Mouse (Mus musculus): ENCODE data around the gene Paqr4. TPM values are rescaled to one million over a fixed set of nuclear protein-coding genes. Genes with fewer than 3 reads are reported as not detected.
A peak's percentile ranks its signal among the peaks of the same experiment; 100 is the strongest.

Paqr4 gene
- total RNA-seq, 1 experiment from 2014 or later: 11.3 TPM

DNA sequence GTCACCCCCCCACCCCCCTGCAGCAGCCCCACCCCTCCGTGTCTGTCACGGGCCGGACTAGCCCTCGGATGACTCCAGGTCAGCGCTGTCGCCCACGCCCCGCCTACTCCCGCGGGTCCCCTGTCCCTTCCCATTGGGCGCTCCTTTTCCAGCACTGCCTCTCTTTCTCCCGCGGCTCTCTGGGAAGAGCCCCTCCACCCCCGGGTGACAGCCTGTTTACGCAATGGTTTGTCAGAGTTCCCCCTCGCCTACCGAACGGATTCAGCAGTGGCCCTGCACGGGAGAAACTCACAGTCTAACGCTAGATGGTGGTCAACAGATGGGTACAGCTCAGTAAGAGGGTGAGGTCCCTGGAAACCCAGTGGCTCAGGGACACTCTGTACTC lies 13.9 kb downstream of the Paqr4 start:
- peak; percentile 91 for DNase-seq

DNA sequence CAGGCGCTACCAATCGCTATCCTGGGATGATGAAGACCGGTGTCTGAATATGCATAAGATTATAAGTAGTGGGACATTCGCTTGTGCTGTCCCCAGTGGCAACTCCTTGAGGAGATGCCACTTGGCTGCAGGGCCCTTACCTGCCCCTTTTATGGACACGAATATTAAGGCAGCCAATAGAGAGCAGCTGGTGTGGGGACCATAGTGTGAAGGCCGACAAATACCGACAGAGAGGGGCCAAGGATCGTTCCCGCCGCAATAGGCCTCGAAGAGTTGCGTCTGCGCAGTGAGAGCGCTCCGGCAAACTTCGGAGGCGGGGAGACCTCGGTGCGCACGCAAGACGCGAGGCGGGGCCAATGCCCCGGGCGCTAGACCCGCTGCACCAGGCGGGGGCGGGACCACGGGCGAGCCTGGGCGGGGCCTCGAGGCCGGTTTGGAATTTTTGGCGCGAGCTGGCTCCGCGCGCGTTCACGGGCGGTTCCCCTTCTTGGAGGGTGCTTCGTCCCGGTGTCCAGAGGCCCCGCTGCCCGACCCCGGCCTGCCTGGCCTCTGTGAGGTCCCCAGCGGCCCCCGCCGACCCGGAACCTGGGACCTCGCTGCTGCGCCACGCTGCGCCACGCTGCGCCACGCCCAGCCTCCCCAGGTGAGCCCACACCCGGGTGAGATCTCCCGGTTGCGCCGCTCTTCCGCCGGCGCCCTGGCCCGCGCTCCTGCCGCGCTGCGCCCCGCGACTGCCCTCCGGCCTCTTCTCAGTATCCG lies 14.5 kb downstream of the Paqr4 start, which contains the start of gene Pkmyt1:
TSS of gene Pkmyt1 (plus strand) at position 338 of the 759 bp plus-strand sequence.
- DNase-seq: peak; percentile 98

DNA sequence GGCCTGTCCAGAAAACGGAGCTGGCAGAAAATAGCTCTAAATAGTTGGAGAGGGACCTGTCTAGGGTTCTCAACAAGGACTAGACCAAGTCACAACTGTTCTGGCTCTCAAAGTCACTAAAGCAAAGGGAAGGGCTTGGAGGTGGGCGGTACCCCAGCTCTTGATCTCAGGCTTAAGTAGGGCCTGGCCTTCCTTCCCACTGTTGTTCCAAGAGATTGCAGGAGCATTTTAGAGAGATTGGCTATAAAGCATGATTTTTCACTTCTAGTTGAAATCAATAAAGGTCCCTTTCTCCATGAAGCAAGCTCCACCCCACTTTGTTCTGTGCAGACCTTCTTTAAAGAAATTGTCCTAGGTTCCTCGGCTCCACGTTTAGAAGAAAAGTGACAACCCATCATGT lies 15.2 kb downstream of the Paqr4 start:
- DNase-seq: no peak

DNA sequence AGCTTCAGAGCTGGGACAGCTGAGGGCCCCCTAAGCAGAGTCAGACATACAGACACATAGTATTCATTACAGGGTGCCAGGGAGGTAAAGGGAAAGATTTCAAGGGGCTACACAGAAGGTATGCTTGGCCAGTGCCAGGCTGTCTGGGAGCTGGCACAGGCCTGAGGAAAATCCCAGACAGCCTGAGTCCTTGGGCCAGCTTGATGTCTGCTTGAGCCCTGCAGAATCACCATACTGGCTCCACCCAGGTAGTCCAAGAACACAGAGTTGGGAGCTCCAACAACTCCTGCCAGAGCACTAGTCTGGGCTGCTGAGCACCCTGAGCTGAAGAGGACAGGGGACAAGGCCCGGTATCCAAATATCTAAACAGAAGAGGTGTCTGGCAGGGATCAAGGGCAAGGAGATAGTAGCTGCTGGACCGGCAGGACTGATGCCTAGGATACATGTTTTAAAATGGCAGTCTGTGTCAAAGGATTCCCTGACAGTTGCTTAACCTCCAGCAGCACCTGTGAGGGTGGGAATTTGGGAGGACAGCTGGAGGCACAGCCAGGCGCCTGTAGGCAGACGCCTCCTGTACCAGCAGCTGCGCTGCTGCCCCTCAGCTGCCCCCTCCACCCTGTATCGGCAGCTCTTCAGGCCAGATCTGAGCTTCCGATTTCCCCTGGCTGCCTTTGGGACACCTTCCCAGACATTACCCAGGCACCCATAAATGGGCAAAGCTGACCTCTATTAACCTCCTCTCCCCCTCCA lies 18.1 kb downstream of the Paqr4 start, which contains the start of gene 1520401A03Rik:
TSS of gene 1520401A03Rik (minus strand) at position 408 of the 750 bp plus-strand sequence.
- DNase-seq: no peak

DNA sequence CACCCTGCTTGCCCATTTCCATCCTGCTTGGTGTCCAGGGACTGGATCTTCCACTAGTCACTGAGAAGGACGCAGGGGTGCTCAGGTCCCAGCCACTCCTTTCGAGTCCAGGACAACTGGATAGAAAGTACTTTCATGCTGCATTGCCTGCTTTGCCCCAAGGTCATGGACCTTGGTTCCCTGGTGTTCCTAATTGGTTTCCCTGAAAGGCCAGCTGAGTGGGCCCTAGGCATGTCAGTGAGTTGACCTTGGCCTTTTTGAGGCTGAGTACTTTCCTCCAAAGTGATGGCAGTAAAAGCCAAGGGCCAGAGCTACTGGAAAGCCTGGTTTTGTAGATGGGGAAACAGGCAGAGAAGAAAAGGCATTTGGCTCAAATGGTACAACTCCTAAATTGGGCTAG lies 18.8 kb downstream of the Paqr4 start:
- peak; percentile 48 for DNase-seq

DNA sequence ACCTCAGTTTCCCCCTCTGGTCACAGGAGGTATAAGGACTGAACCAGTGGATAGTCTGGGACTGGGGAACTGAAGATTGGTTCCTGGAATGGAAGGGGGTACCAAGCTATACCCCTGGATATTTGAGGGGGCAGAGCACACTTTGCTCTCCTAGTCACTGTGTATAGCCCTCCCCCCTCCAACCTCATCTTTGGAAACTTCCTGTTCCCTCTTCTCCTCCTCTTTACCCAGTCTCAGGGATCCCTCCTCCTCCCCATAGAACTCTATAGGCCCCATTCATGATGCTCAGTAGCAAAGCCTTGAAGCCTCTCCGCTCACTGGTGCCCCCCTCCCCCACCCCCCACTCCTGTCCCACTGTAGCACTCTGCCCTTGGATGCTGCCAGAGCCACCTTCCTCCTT lies 21.2 kb downstream of the Paqr4 start:
- DNase-seq: no peak

DNA sequence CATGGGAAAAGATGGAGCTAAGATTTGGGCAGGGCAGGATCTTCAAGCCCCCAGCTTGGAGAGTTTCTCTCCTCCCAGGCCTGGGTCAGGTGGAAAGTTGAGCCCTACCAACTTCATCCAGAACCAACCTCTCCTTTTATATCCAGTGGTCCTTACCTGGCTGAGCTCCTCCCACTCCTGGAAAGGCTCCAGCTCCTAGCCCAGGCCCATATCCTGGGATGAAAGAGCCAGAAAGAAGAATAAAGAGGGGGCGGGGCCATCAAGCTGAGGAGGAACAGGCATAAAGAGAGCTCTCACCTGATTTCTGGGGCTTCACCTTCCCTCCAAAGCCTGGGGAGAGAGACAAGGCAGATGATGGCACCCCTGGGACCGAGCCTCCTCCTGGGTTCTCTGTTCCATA lies 23.7 kb downstream of the Paqr4 start:
- DNase-seq: no peak

DNA sequence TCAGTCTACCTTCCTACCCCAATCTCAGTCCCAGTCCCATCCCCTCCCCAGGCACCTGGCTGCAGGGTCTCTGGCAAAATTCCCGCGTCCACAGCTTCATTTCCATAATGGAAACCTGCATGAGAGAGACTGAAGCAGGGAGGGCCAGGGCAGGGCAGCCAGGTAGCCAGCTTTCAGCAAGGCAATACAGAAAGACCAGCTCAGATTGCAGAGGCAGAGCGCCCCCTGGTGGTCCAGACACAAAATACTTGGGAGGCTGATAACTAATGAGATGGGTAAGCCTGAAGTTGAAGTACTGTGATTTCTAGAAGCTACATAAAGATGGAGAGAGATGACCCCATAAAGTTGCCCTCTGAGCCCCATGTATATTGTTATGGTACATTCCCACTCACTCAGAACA lies 34.5 kb downstream of the Paqr4 start:
- DNase-seq: peak; percentile 89

DNA sequence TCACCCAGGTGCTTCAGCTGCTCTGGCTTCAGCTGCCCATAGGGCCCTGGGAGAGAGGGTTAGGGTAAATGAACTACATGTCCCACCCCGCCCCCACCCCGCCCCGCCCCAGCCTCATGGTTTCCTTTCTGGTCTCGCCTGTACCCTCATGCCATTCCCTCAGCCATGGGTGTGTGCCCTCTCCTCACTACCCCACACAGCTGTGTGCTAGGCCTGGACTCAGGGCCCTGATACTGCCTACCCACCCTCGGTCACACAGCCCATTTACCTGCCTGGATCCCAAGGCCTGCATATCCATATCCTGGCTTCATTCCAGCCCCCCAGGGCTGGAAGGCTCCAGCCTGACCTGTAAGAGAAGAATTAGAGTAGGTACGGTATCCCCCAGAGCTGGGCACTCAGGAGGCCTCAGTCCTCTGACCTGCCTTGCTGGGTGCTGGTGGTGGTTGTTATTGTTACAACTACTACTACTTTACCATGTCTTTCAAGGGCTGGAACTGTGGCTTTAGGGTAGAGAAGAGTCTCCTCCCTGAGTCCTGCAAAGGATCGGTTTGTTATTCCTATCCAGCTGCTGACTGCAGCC lies 35.1 kb downstream of the Paqr4 start:
- DNase-seq: no peak

DNA sequence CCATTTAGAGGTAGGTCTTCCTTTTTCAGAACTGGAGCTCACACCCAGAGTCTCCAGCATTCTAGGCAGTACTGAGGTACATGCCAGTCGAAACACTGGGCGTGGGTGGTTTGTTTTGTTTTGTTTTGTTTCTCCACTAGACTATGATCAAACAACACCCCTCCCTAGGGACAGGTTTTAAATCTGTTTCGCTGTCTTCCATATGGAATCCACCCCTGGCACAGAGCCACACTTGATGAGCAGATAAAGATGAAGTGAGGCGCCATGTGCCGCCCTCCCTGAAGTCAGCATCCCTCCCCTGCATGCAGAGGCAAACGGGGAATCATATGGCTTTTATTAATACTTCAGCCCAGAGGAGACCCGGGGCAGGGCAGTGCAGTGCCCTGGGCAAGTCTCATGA lies 35.9 kb downstream of the Paqr4 start:
- DNase-seq: no peak

DNA sequence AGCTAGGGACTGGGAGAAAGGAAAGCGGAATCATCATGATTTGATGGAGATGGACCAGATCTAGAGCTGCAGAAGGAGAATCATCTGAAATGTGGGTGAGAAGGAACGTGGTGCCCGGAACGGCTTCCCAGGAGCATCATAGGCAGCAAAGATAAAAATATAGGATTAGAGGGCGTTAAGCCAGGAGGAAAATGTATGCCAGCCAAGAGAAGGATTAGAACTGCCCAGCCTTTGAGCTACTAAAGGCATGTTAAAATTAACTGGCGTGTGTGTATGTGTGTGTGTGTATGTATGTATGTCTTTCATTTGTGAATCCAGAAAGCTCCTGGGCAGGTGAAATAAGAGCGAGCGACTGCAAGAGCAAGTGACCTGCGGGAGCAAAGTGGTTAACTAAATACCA lies 37.4 kb downstream of the Paqr4 start:
- no peak for DNase-seq

DNA sequence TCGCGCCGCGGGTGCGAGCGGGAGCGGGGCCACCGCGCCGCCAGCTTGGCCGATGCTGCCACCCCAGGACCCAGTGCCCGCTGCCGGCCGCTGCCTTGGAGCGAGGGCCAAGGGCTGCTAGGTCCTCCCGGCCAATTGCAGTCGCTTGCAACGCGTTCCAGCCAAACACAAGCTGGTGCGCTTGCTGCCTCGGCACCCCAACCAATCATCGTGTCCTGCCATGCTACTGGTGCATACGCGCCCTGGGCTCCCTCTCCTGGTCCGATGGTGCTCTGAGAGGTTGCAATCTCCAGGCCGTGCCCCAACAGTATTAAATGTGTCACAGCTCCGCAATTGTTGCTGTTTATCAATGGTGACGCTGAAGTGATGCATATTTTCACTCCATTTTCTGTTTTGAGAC lies 40.6 kb downstream of the Paqr4 start:
- DNase-seq: peak; percentile 96

DNA sequence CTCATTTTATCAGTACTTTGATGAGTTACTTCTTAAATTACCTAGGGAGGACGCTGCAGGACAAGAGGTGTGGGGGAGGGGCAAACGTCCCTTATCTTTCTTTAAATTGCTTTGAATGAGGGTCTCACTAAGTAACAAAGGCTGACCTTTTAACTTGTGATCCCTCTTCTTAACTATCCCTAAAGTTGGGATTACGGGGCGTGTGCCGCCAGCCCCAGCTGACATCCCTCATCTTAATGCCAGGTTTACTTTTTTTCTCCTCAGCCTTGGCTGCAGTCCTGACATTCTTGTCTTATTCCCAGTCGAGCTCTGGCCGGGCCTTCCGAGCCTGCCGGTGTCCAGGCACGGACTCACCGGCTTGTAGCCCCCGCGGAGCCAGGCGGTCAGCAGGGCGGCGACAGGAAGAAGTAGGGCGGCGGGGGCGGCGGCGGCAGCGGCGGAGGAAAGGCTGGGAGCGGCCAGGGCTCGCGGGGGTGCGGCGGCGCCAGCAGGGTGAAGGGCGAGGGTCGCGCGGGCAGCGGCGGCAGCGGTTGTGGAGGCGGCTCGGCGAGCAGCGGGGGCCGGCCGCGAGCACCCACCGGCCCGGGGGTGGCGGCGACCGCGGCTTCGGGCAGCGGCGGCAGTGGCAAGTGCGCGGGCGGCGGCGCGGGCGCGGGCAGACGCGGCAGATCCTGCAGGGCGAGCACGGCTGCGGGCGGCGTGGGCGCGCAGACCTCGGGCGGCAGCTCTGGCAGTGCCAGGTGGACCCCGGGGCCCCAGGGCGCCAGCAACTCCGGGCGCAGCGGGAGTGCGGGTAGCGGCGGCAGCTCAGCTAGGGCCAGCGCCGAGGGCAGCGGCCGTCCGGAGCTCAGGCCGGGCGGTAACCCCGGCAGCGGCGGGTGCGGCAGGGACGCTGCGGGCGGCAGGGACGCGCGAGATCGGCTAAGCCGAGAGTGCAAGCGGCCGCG lies 41.3 kb downstream of the Paqr4 start:
- peak; percentile 60 for DNase-seq

DNA sequence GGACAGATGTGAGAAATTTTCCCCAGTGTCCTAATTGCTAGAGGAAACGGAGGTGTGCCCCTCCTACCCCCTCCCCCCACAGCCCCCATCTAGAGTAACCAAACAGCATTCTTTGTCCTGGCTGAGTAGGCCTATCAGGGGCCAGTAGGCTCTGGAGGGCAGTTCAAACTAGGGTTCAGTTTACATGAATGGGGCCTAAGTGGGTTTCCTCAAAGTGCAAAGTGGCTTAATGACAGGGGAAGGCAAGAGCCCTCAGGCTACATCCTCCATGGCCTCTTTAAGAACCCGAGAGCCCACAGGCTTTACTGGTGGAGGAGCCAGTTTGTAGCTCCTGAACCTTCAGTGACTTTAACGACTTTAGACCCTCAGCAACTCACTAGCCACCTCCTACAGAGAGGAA lies 44.9 kb downstream of the Paqr4 start:
- DNase-seq: no peak

DNA sequence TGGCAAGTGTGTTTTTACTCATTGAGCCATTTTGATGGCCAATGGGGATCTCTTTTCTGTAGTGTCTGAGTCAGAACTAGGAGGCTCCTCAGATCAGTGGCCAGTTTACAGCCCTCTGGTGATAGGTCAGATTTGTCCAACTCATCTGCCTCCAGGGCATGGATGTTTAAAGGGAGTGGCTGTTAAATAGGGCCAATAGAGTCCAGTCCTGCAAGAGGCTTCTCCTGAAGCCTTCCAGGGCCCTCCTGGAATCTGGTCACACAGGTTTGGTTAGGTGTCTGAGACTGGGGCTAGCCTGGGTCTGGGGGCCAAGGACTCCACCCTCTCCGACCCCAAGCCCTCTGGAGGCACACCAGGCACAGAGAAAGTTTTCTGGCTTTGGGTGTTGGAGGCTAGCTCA lies 46.2 kb downstream of the Paqr4 start:
- no peak for DNase-seq

Other genes starting within 250 kb of the Paqr4 start
- 9.2 and 9.9 TPM in 2 replicates for gene Zfp213, start 176.6 kb downstream of the Paqr4 start, total RNA-seq (2021)
- gene Zfp13, start 141.4 kb downstream of the Paqr4 start, total RNA-seq (2021): 8.5 and 14.6 TPM in 2 replicates
- not detected in 2 replicates for gene Zscan10, start 140.0 kb downstream of the Paqr4 start, total RNA-seq (2021)
- 0.37 and 0.53 TPM in 2 replicates for gene Mmp25, start 95.6 kb downstream of the Paqr4 start, total RNA-seq (2021)
- gene Bicdl2, start 80.4 kb downstream of the Paqr4 start, total RNA-seq (2021): not detected in 2 replicates
- gene Hcfc1r1, start 67.3 kb downstream of the Paqr4 start, total RNA-seq (2021): 158 and 163 TPM in 2 replicates
- 25.2 and 26.3 TPM in 2 replicates for gene Thoc6, start 67.0 kb downstream of the Paqr4 start, total RNA-seq (2021)
- gene Tnfrsf12a, start 63.4 kb downstream of the Paqr4 start, total RNA-seq (2021): 85.2 and 119 TPM in 2 replicates
- gene Cldn6, start 61.6 kb downstream of the Paqr4 start, total RNA-seq (2021): 0.30 TPM in 1 of 2 replicates, not detected in the other
- not detected in 2 replicates for gene Cldn9, start 56.8 kb downstream of the Paqr4 start, total RNA-seq (2021)
- gene 1520401A03Rik, start 18.1 kb downstream of the Paqr4 start, total RNA-seq (2021): 1.9 and 3.8 TPM in 2 replicates
- 9.7 and 11.3 TPM in 2 replicates for gene Pkmyt1, start 14.5 kb downstream of the Paqr4 start, total RNA-seq (2021)
- not detected in 2 replicates for gene Kremen2, start 5.0 kb upstream of the Paqr4 start, total RNA-seq (2021)
- gene Flywch1, start 30.7 kb upstream of the Paqr4 start, total RNA-seq (2021): 44.4 and 46.4 TPM in 2 replicates
- 6.5 and 9.8 TPM in 2 replicates for gene Flywch2, start 45.2 kb upstream of the Paqr4 start, total RNA-seq (2021)
- 515 and 599 TPM in 2 replicates for gene Srrm2, start 49.7 kb upstream of the Paqr4 start, total RNA-seq (2021)
- 376 and 380 TPM in 2 replicates for gene Elob, start 88.3 kb upstream of the Paqr4 start, total RNA-seq (2021)
- not detected in 2 replicates for gene Prss33, start 95.2 kb upstream of the Paqr4 start, total RNA-seq (2021)
- gene Prss32, start 103.0 kb upstream of the Paqr4 start, total RNA-seq (2021): not detected in 2 replicates
- gene Prss41, start 103.3 kb upstream of the Paqr4 start, total RNA-seq (2021): 0.56 TPM in 1 of 2 replicates, not detected in the other
- gene Prss21, start 127.2 kb upstream of the Paqr4 start, total RNA-seq (2021): not detected in 2 replicates
- gene Dcpp1, start 140.0 kb upstream of the Paqr4 start, total RNA-seq (2021): not detected in 2 replicates
- not detected in 2 replicates for gene Dcpp2, start 140.0 kb upstream of the Paqr4 start, total RNA-seq (2021)
- not detected in 2 replicates for gene Dcpp3, start 176.6 kb upstream of the Paqr4 start, total RNA-seq (2021)
- gene Sbp, start 200.8 kb upstream of the Paqr4 start, total RNA-seq (2021): not detected in 2 replicates
- gene Sbpl, start 214.4 kb upstream of the Paqr4 start, total RNA-seq (2021): not detected in 2 replicates
- 0.34 and 0.37 TPM in 2 replicates for gene Prss30, start 239.7 kb upstream of the Paqr4 start, total RNA-seq (2021)